Mouse (Mus musculus) embryonic facial prominence, embryonic 14.5 days (tissue): ENCODE measurements around the gene Bsn. TPM values are rescaled to one million over a fixed set of nuclear protein-coding genes. Genes with fewer than 3 reads are reported as not detected.
A peak's percentile ranks its signal among the peaks of the same experiment; 100 is the strongest.

Experiments used
- ATAC-seq: fragments of 200-750 bp; cut with Nextera tagmentation; 2 replicates; pipeline ENCODE4 v1.8.0; 2017; ENCODE audit warnings: low read depth, moderate number of reproducible peaks, moderate TSS enrichment
- DNase-seq: peaks from one replicate; pipeline ENCODE4 v3.0.0-alpha.2; 2015; ENCODE audit warnings: low spot score
- H3K27ac ChIP-seq: fragments of 300-500 bp; sonication (generic); replicated peaks from 2 replicates; pipeline ENCODE4 v1.5.1; 2014; ENCODE audit warnings: low read depth, mild to moderate bottlenecking, low read length, moderate library complexity
- H3K27me3 ChIP-seq: fragments of 300-500 bp; sonication (generic); replicated peaks from 2 replicates; pipeline ENCODE4 v1.6.1; 2014; ENCODE audit warnings: low read length; ENCODE audit not compliant: control insufficient read depth, insufficient read depth
- H3K36me3 ChIP-seq: fragments of 300-500 bp; sonication (generic); 2 replicates; pipeline ENCODE4 v1.6.1; 2014; ENCODE audit warnings: low read length, mixed read lengths; ENCODE audit not compliant: control insufficient read depth, insufficient read depth
- H3K4me1 ChIP-seq: fragments of 300-500 bp; sonication (generic); 2 replicates; pipeline ENCODE4 v1.6.1; 2014; ENCODE audit warnings: antibody characterized with exemption, low read length; ENCODE audit not compliant: control insufficient read depth, insufficient read depth
- H3K4me2 ChIP-seq: fragments of 300-500 bp; sonication (generic); 2 replicates; pipeline ENCODE4 v1.6.1; 2014; ENCODE audit warnings: low read depth, mild to moderate bottlenecking, low read length, moderate library complexity, mixed read lengths
- H3K4me3 ChIP-seq: fragments of 300-500 bp; sonication (generic); 2 replicates; pipeline ENCODE4 v1.5.1; 2014; ENCODE audit warnings: low read depth, mild to moderate bottlenecking, low read length
- H3K9ac ChIP-seq: fragments of 300-500 bp; sonication (generic); 2 replicates; pipeline ENCODE4 v1.6.1; 2014; ENCODE audit warnings: low read depth, mild to moderate bottlenecking, low read length, moderate library complexity, mixed read lengths
- H3K9me3 ChIP-seq: fragments of 300-500 bp; sonication (generic); 2 replicates; pipeline ENCODE4 v1.6.1; 2016; ENCODE audit warnings: low read length; ENCODE audit not compliant: control insufficient read depth
- WGBS: fragments of 180-500 bp; shearing (Covaris S2); extraction: QIAGEN DNeasy Blood & Tissue Kit; methylation state at CpG from one replicate; pipeline ENCODE4 v1.1.7; 2014; 5-methylcytosine and 5-hydroxymethylcytosine counted together
- polyA plus RNA-seq: library from polyadenylated mRNA; unstranded; fragments of >200 nt; fragmentation: Nextera tagmentation; extraction: Ambion mirVana; gene quantifications from 2 replicates; pipeline ENCODE4 v1.2.1, GENCODE M21; 2014

The Bsn gene
- polyA plus RNA-seq, 1 experiment from 2014 or later, result 1.1 TPM

DNA sequence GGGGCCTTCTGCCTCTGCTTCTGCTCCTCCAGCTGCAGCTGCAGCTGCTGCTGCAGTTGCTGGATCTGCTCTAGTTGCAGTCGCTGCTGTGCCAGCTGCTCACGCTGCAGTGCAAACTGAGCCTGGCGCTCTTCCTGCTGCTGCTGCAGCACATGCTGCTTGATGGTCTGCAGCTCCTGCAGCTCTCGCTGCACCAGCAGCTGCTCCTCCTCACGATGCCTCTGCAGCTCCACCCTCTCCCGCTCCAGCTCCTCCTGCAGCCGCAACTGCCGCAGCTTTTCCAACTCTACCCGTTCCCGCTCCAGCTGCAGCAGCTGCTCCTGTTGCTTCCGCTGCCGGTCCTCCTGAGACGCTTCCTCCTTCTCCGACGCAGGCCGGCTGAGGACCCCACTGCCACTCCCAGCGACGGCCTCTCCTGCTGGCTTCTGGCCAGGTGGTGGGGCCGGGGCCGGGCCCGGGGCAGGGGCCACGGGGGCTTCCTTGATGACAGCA lies 79.0 kb downstream of the Bsn start:
- H3K9ac ChIP-seq, result peak overlapping the region; percentile 47
- no peak overlapping the region for H3K27ac ChIP-seq
- peaks cover 12% of the 10 kb centered on the region for H3K4me1 ChIP-seq
- no peaks in the 10 kb centered on the region for H3K36me3 ChIP-seq
- 0 out of 2 replicates have a peak, but pooled peaks cover 4% of the 10 kb centered on the region for H3K9me3 ChIP-seq
- peak; percentile 79 for DNase-seq
- peak overlapping the region; percentile 57 for H3K4me2 ChIP-seq
- 13% methylated on average over 17 of the region's 22 CpGs for WGBS
- peak overlapping the region; percentile 31 for H3K4me3 ChIP-seq
- H3K27me3 ChIP-seq, result no peaks in the 10 kb centered on the region; the same call in 1 of the 2 replicates
- ATAC-seq, result peak; percentile 10; the same call in 1 of the 2 replicates

DNA sequence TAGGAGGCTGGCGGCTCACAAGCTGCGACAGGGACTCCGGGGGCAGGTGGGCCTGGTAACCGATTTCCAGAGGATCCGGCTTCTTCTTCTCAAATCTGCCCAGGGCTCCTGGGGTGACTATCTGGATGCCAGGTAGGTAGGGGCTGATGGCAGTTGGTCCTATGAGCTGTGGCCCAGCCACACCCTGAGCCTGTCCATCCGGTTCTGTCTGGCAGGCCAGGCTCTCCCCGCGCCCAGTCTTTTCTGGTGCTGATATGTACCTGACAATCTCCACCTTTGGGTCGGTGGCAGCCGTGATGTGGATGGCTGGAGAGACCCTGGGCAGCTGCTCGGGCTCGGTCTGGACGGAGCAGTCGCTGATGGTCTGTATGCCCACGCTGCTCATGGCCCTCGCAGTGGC lies 80.0 kb downstream of the Bsn start:
- H3K27me3 ChIP-seq, result no peaks in the 10 kb centered on the region; the same call in 1 of the 2 replicates
- WGBS, result 82% methylated on average over 14 of the region's 16 CpGs
- no peak overlapping the region for H3K27ac ChIP-seq
- H3K4me3 ChIP-seq, result no peak overlapping the region
- peak overlapping the region; percentile 8; the same call in 1 of the 2 replicates for H3K9ac ChIP-seq
- H3K36me3 ChIP-seq, result no peaks in the 10 kb centered on the region
- H3K4me2 ChIP-seq, result peak overlapping the region; percentile 57; the same call in 1 of the 2 replicates
- 0 out of 2 replicates have a peak, but pooled peaks cover 4% of the 10 kb centered on the region for H3K9me3 ChIP-seq
- DNase-seq (peak; percentile 9), ATAC-seq (no peak)
- peaks cover 16% of the 10 kb centered on the region for H3K4me1 ChIP-seq

DNA sequence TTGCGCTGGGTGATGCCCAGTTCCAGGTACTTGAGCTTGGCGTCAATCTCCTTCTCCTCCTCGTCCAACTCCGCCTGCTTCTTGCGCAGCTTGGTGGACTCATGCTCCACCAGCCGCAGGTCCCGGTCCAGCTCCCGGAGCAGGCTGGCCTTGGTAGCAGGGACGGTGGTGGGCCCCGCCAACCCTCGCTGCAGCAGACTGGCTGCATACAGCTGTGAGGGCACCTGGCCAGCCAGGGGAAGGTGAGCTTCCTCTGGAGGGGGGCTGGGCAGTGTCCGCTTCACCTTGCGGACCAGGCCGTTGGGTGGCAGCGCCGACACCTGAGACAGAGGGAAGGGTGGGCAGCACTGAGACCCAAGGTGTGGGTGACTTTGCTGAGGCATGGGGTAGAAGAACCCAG lies 82.3 kb downstream of the Bsn start:
- peaks cover 23% of the 10 kb centered on the region for H3K4me1 ChIP-seq
- no peak overlapping the region for H3K4me2 ChIP-seq
- no peaks in the 10 kb centered on the region; the same call in 1 of the 2 replicates for H3K27me3 ChIP-seq
- no peak overlapping the region for H3K9ac ChIP-seq
- H3K9me3 ChIP-seq, result no peaks in the 10 kb centered on the region
- no peak for ATAC-seq
- no peak for DNase-seq
- no peaks in the 10 kb centered on the region for H3K36me3 ChIP-seq
- H3K27ac ChIP-seq, result no peak overlapping the region
- no peak overlapping the region for H3K4me3 ChIP-seq
- WGBS, result 94% methylated on average over 15 of the region's 16 CpGs

DNA sequence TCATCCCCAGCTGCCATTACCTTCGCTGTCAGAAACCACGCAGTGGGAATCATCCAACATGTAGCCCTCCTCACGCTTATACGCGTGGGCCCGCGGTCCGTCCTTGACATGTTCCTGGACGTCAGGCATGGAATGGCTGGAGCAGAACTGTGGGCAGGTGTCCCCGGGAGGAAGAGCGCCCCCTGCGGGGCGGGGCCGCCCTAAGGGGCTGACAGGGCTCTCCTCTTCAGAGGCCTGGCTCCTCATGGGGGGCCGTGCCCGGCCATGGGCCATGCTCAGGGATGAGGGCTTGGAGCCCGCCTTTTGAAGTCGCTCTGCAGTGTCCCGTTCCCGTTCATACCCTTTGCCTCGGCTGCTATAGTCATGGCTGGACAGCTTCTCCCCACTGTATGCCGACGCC lies 84.1 kb downstream of the Bsn start:
- no peak overlapping the region for H3K4me3 ChIP-seq
- no peaks in the 10 kb centered on the region for H3K36me3 ChIP-seq
- 90% methylated on average over 23 of the region's 23 CpGs for WGBS
- no peak overlapping the region for H3K4me2 ChIP-seq
- H3K27ac ChIP-seq, result no peak overlapping the region
- ATAC-seq (no peak), DNase-seq (no peak)
- H3K9me3 ChIP-seq, result no peaks in the 10 kb centered on the region
- H3K27me3 ChIP-seq, result no peaks in the 10 kb centered on the region
- peaks cover 20% of the 10 kb centered on the region for H3K4me1 ChIP-seq
- H3K9ac ChIP-seq, result no peak overlapping the region

DNA sequence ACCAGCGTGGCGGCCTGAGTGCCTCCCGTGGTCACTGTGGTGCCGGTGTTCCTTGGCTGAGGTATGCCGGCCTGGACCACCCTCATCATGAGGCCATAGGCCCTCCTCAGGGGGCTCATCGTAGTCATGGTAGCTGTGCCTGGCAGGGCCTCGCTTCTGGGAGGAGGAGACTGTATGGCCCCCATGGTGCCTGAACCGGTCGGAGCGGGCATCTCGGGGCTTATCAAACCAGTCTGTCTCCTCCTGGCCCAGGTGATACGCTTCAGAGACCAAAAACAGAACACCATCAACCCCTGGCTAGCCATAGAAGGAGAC lies 84.7 kb downstream of the Bsn start:
- H3K4me3 ChIP-seq, result 0 out of 2 replicates have a peak overlapping the region, but pooled peaks have one; percentile 3
- H3K9ac ChIP-seq, result peak overlapping the region; percentile 47; the same call in 1 of the 2 replicates
- no peaks in the 10 kb centered on the region for H3K36me3 ChIP-seq
- no peaks in the 10 kb centered on the region for H3K27me3 ChIP-seq
- peaks cover 14% of the 10 kb centered on the region for H3K4me1 ChIP-seq
- peak; percentile 19; the same call in 1 of the 2 replicates for ATAC-seq
- H3K9me3 ChIP-seq, result no peaks in the 10 kb centered on the region
- 67% methylated on average over 8 of the region's 12 CpGs for WGBS
- H3K4me2 ChIP-seq, result peak overlapping the region; percentile 42
- DNase-seq, result no peak
- peak overlapping the region; percentile 65 for H3K27ac ChIP-seq

DNA sequence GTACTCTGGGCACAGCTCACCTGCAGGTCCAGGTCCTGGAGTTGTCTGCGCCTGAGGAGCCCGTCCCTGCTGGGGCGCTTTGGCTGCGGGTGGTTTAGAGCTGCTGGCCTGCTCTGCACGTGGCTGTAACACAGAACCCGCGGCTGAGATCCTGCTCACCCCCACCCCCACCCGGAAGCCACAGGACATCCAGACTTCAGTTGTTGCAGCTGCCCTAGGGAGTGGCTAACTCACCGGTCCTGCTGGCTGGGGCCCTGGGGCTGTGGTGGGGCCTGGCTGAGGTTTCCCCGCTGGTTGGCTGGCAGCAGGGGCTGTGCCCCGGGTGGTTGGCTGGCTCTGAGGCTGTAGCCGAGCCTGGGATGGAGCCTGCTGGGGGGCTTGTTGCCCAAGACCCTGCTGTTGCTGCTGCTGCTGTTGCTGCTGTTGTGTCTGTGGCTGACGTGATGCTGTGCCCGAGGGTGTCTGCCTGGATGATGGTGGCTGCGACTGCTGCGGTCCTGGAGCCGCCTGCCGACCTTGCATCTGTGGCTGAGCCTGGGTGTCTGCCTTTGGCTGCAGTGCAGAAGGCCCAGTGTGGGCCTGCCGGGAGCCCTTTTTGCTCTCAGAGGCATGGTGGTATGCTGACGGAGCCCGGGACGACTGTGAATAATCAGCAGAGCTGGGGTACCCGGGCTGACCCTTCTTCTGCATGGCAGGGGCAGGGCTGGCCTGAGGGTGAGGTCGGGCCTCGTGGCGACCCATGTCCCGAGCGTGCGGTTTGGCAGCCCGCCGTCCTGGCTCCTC lies 85.2 kb downstream of the Bsn start:
- H3K4me3 ChIP-seq, result 0 out of 2 replicates have a peak overlapping the region, but pooled peaks have one; percentile 3

DNA sequence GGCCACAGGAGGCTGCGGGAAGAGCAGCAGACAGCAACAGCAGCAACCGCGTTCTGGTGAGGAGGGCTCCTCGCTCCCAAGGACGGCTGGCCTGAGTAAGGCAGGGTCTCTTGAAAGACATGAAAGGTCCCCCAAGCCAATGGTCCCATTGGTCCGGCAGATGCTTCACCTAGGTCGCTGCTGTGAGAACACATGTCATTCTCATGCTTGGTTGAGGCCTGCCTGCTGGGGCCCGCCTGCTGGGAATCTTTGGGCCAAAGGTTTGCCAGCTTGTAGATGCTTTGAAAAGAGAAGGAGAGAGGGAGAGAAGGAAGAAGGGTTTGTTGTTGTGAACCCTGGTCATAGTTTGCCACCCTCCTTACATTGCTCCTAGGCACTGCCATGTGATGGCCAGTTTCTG lies 90.6 kb downstream of the Bsn start:
- Histone ChIP-seq H3K4me2 (no peak overlapping the region), H3K36me3 (no peaks in the 10 kb centered on the region), H3K4me1 (peaks cover 2% of the 10 kb centered on the region), H3K9me3 (no peaks in the 10 kb centered on the region), H3K27me3 (no peaks in the 10 kb centered on the region), H3K27ac (no peak overlapping the region), H3K4me3 (no peak overlapping the region), H3K9ac (no peak overlapping the region)
- DNase-seq (no peak), ATAC-seq (no peak)
- WGBS, result 81% methylated on average over 8 of the region's 8 CpGs

More for the DNA sequence above, 85.2 kb downstream of the Bsn start:
- Histone ChIP-seq H3K4me1 (peaks cover 11% of the 10 kb centered on the region), H3K9ac (peak overlapping the region; percentile 47), H3K4me2 (peak overlapping the region; percentile 42), H3K27ac (peak overlapping the region; percentile 65), H3K27me3 (no peaks in the 10 kb centered on the region), H3K9me3 (no peaks in the 10 kb centered on the region), H3K36me3 (no peaks in the 10 kb centered on the region)
- DNase-seq, result peak; percentile 74
- WGBS, result 36% methylated on average over 22 of the region's 31 CpGs
- peak; percentile 82 for ATAC-seq

DNA sequence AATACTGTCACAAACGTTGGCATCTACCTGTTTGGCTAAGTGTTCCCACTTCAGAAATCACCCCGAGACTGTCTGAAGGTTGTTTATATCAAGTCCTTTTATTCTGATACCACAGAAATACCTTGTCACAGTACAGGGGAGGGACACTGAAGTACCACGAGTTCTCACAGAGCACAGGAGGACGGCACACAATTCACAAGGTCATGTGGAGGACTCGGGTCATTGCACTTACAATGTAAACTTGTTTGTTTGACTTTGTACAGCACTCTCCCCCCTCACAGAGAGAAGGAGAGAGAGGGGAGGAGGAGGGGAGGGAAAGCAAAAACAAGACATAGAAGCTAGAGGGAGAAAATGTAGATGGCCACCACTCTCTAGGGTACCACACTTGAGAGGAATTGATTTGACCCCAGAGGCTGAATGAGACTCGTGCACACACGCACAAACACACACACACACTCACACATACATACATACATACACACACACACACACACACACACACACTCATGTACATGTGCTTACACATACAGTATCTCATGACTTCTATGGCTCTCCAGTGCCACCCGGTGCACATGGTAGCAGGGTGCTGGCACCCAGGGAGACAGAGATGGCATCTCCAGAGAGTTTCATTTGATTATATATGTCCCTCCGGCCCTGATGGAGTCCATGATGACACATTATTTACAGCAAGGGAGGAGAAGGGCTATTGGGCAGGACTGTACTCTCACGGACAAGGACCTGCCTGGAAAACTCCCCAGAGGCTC lies 94.1 kb downstream of the Bsn start:
- 56% methylated on average over 10 of the region's 10 CpGs for WGBS
- no peaks in the 10 kb centered on the region for H3K4me1 ChIP-seq
- H3K27ac ChIP-seq, result no peak overlapping the region
- peak overlapping the region; percentile 96; the same call in 1 of the 2 replicates for H3K4me2 ChIP-seq
- DNase-seq (no peak), ATAC-seq (no peak)
- H3K4me3 ChIP-seq, result no peak overlapping the region
- no peak overlapping the region for H3K9ac ChIP-seq
- H3K27me3 ChIP-seq, result no peaks in the 10 kb centered on the region
- H3K36me3 ChIP-seq, result peaks cover 16% of the 10 kb centered on the region
- no peaks in the 10 kb centered on the region for H3K9me3 ChIP-seq
